Mouse (Mus musculus): ENCODE measurements at regions not wholly inside any gene's neighbourhood (a gene's known extent, or its start where the extent isn't known, plus 50 kb on each side); places are given as distances from the start of the nearest gene placed in this dataset.

DNA sequence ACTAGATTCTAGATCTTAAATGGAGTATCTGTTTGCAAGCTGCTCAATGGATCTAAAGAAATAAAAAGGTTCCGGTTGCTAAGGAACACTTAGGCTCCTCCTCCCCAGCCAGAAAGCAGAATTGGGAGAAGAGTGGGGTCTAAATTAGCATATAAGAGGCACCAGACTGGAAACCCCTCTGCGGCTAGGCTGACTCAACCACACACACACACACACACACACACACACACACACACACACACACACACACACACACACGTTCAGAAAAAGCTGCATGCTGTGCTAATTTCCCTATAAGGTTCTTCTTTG is 83.6 kb upstream of the Ptprk start:
- no peak overlapping the region for H3K27ac ChIP-seq
- WGBS: 26% methylated on average over 3 of the region's 3 CpGs
- no peaks in the 10 kb centered on the region for H3K9me3 ChIP-seq (ENCODE audit: low read length)
- no peak overlapping the region for H3K4me3 ChIP-seq (ENCODE audit: low read length)
- H3K4me2 ChIP-seq (ENCODE audit: low read depth, low read length): no peak overlapping the region
- no peaks in the 10 kb centered on the region for H3K36me3 ChIP-seq (ENCODE audit: insufficient read depth, low read length)
- no peaks in the 10 kb centered on the region for H3K27me3 ChIP-seq (ENCODE audit: insufficient read depth, low read length)
- DNase-seq (ENCODE audit: low spot score) (peak; percentile 34), ATAC-seq (peak; percentile 76; the same call in 1 of the 2 replicates)
- no peak overlapping the region for H3K9ac ChIP-seq (replicated peaks; ENCODE audit: low read length)
- no peak for TF ChIP-seq CTCF (IDR thresholded peaks at IDR 0.05; ENCODE audit: low read depth)
- H3K4me1 ChIP-seq (ENCODE audit: insufficient read depth, low read length): peaks cover 3% of the 10 kb centered on the region; the same call in 1 of the 2 replicates

DNA sequence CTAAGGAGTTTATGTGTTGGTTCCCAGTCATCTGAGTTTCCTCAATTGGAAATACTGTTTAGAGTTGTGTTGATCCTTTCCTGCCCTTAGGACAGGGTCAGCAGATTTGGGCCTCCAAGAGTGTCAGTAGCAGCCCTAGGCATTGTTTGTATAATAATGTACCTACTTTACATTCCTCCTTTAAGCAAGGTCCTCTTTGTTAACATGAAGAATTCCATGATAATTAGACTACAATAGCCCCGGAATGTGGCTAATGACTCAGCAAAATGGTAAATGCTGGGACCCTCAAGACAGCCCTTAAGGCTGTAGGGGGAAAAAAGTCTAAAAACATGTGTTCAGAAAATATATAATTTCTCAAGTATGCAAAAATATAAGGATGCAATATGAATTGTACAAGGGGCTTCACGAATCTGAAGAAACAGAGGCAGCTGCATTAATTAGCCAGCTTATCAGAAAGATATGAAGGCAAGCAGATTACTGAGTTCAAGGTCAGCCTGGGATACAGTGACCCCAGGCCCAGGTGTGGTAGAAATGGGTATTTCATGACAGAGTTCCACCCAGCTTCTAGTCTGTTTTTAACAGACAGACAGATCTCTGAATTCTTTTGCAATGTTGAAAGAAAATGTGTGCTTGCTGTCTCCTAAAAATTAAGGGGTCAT is 80.1 kb upstream of the Ptprk start:
- TF ChIP-seq CTCF (IDR thresholded peaks at IDR 0.05; ENCODE audit: low read depth): no peak
- no peak overlapping the region for H3K4me3 ChIP-seq (ENCODE audit: low read length)
- no peaks in the 10 kb centered on the region for H3K9me3 ChIP-seq (ENCODE audit: low read length)
- no peaks in the 10 kb centered on the region for H3K36me3 ChIP-seq (ENCODE audit: insufficient read depth, low read length)
- H3K27ac ChIP-seq: no peak overlapping the region
- H3K9ac ChIP-seq (replicated peaks; ENCODE audit: low read length): no peak overlapping the region
- no peak overlapping the region for H3K4me2 ChIP-seq (ENCODE audit: low read depth, low read length)
- H3K4me1 ChIP-seq (ENCODE audit: insufficient read depth, low read length): peaks cover 3% of the 10 kb centered on the region; the same call in 1 of the 2 replicates
- no peak for DNase-seq (ENCODE audit: low spot score)
- no peaks in the 10 kb centered on the region for H3K27me3 ChIP-seq (ENCODE audit: insufficient read depth, low read length)
- WGBS: 73% methylated on average over 2 of the region's 2 CpGs
- ATAC-seq: no peak

GRCm38 (mm10) chr10:27995035-27995399 is 79.6 kb upstream of the Ptprk start:
- H3K4me2 ChIP-seq (ENCODE audit: low read depth, low read length): no peak overlapping the region
- no peak overlapping the region for H3K27ac ChIP-seq
- no peaks in the 10 kb centered on the region for H3K27me3 ChIP-seq (ENCODE audit: insufficient read depth, low read length)
- H3K4me1 ChIP-seq (ENCODE audit: insufficient read depth, low read length): peaks cover 3% of the 10 kb centered on the region; the same call in 1 of the 2 replicates
- H3K9ac ChIP-seq (replicated peaks; ENCODE audit: low read length): no peak overlapping the region
- H3K36me3 ChIP-seq (ENCODE audit: insufficient read depth, low read length): no peaks in the 10 kb centered on the region
- no peak for DNase-seq (ENCODE audit: low spot score)
- TF ChIP-seq CTCF (IDR thresholded peaks at IDR 0.05; ENCODE audit: low read depth): no peak
- ATAC-seq: no peak
- no peaks in the 10 kb centered on the region for H3K9me3 ChIP-seq (ENCODE audit: low read length)
- no peak overlapping the region for H3K4me3 ChIP-seq (ENCODE audit: low read length)
- WGBS: 83% methylated on average over 1 of the region's 1 CpGs

- ATAC-seq: no peak
Measured at GRCm38 (mm10) chr10:28010756-28011155, 63.9 kb upstream of the Ptprk start.

GRCm38 (mm10) chr10:28012135-28012534 is 62.5 kb upstream of the Ptprk start:
- no peaks in the 10 kb centered on the region for H3K4me1 ChIP-seq (ENCODE audit: insufficient read depth, low read length)
- no peaks in the 10 kb centered on the region for H3K9me3 ChIP-seq (ENCODE audit: low read length)
- DNase-seq (ENCODE audit: low spot score) (no peak), ATAC-seq (no peak)
- H3K4me3 ChIP-seq (ENCODE audit: low read length): no peak overlapping the region
- no peak overlapping the region for H3K4me2 ChIP-seq (ENCODE audit: low read depth, low read length)
- TF ChIP-seq CTCF (IDR thresholded peaks at IDR 0.05; ENCODE audit: low read depth): no peak
- 53% methylated on average over 1 of the region's 1 CpGs for WGBS
- H3K36me3 ChIP-seq (ENCODE audit: insufficient read depth, low read length): no peaks in the 10 kb centered on the region
- H3K27ac ChIP-seq: no peak overlapping the region
- H3K9ac ChIP-seq (replicated peaks; ENCODE audit: low read length): no peak overlapping the region
- H3K27me3 ChIP-seq (ENCODE audit: insufficient read depth, low read length): no peaks in the 10 kb centered on the region

More at GRCm38 (mm10) chr10:28010756-28011155, 63.9 kb upstream of the Ptprk start:
- H3K4me2 ChIP-seq (ENCODE audit: low read depth, low read length): no peak overlapping the region
- H3K9me3 ChIP-seq (ENCODE audit: low read length): no peaks in the 10 kb centered on the region
- 56% methylated on average over 2 of the region's 2 CpGs for WGBS
- no peak overlapping the region for H3K27ac ChIP-seq
- no peak overlapping the region for H3K9ac ChIP-seq (replicated peaks; ENCODE audit: low read length)
- H3K27me3 ChIP-seq (ENCODE audit: insufficient read depth, low read length): no peaks in the 10 kb centered on the region
- H3K4me1 ChIP-seq (ENCODE audit: insufficient read depth, low read length): no peaks in the 10 kb centered on the region
- TF ChIP-seq CTCF (IDR thresholded peaks at IDR 0.05; ENCODE audit: low read depth): no peak
- no peak overlapping the region for H3K4me3 ChIP-seq (ENCODE audit: low read length)
- no peaks in the 10 kb centered on the region for H3K36me3 ChIP-seq (ENCODE audit: insufficient read depth, low read length)
- DNase-seq (ENCODE audit: low spot score): no peak

DNA sequence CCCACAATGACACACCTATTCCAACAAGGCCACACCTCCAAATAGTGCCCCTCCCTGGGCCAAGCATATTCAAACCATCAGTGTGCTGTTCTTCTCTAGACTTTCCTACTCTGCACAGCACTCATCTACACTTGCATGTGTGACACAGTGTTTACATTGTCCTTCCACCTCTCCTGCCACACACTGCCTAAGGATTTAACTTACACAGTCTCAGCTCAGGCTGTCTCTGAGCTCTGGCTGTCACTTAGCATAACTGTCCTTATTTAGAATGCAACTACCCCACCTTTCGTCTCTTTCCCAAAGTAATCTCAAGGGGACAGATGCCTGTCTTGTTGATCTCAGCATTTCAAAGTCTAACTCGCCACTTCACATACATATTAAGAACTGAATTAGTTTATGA is 61.2 kb upstream of the Ptprk start:
- Histone ChIP-seq H3K9me3 (ENCODE audit: low read length) (no peaks in the 10 kb centered on the region), H3K36me3 (ENCODE audit: insufficient read depth, low read length) (no peaks in the 10 kb centered on the region), H3K27ac (no peak overlapping the region), H3K9ac (replicated peaks; ENCODE audit: low read length) (no peak overlapping the region), H3K4me1 (ENCODE audit: insufficient read depth, low read length) (no peaks in the 10 kb centered on the region), H3K27me3 (ENCODE audit: insufficient read depth, low read length) (no peaks in the 10 kb centered on the region), H3K4me3 (ENCODE audit: low read length) (no peak overlapping the region), H3K4me2 (ENCODE audit: low read depth, low read length) (no peak overlapping the region)
- ATAC-seq (no peak), DNase-seq (ENCODE audit: low spot score) (no peak)
- no peak for TF ChIP-seq CTCF (IDR thresholded peaks at IDR 0.05; ENCODE audit: low read depth)
- WGBS: 65% methylated on average over 2 of the region's 2 CpGs

- no peak for ATAC-seq
- no peaks in the 10 kb centered on the region for H3K9me3 ChIP-seq (ENCODE audit: low read length)
Measured at GRCm38 (mm10) chr10:28014306-28014825, 60.3 kb upstream of the Ptprk start.

More at GRCm38 (mm10) chr10:28014306-28014825, 60.3 kb upstream of the Ptprk start:
- no peak overlapping the region for H3K9ac ChIP-seq (replicated peaks; ENCODE audit: low read length)
- no peak overlapping the region for H3K4me3 ChIP-seq (ENCODE audit: low read length)
- no peaks in the 10 kb centered on the region for H3K27me3 ChIP-seq (ENCODE audit: insufficient read depth, low read length)
- 45% methylated on average over 2 of the region's 2 CpGs for WGBS
- no peak for TF ChIP-seq CTCF (IDR thresholded peaks at IDR 0.05; ENCODE audit: low read depth)
- H3K4me1 ChIP-seq (ENCODE audit: insufficient read depth, low read length): no peaks in the 10 kb centered on the region
- no peak overlapping the region for H3K4me2 ChIP-seq (ENCODE audit: low read depth, low read length)
- H3K27ac ChIP-seq: no peak overlapping the region
- DNase-seq (ENCODE audit: low spot score): no peak
- H3K36me3 ChIP-seq (ENCODE audit: insufficient read depth, low read length): no peaks in the 10 kb centered on the region
